Mouse (Mus musculus): ENCODE data around the gene Zfp14. TPM values are rescaled to one million over a fixed set of nuclear protein-coding genes. Genes with fewer than 3 reads are reported as not detected.

Zfp14 gene
- total RNA-seq, 2 experiments from 2014 or later: 9.2 to 10.3 TPM

- DNase-seq (ENCODE audit: extremely low spot score in 1 of 2, low spot score in 1 of 2): no peak
Measured at GRCm38 (mm10) chr7:30030677-30031076, 20.5 kb downstream of the Zfp14 start.

GRCm38 (mm10) chr7:30028572-30028971 lies 22.6 kb downstream of the Zfp14 start:
- DNase-seq (ENCODE audit: extremely low spot score in 1 of 2, low spot score in 1 of 2): no peak

- DNase-seq (ENCODE audit: extremely low spot score in 1 of 2, low spot score in 1 of 2): no peak
Measured at GRCm38 (mm10) chr7:30027331-30027730, 23.8 kb downstream of the Zfp14 start.

- no peak for DNase-seq (ENCODE audit: extremely low spot score in 1 of 2, low spot score in 1 of 2)
Measured at GRCm38 (mm10) chr7:30025358-30025757, 25.8 kb downstream of the Zfp14 start.

GRCm38 (mm10) chr7:30023800-30024199 lies 27.4 kb downstream of the Zfp14 start:
- DNase-seq (ENCODE audit: extremely low spot score in 1 of 2, low spot score in 1 of 2): no peak

GRCm38 (mm10) chr7:30023324-30023723 lies 27.9 kb downstream of the Zfp14 start:
- no peak for DNase-seq (ENCODE audit: extremely low spot score in 1 of 2, low spot score in 1 of 2)

- DNase-seq (ENCODE audit: extremely low spot score in 1 of 2, low spot score in 1 of 2): no peak
Measured at GRCm38 (mm10) chr7:30019543-30019942, 31.6 kb downstream of the Zfp14 start.

GRCm38 (mm10) chr7:30017226-30017625 lies 34.0 kb downstream of the Zfp14 start:
- no peak for DNase-seq (ENCODE audit: extremely low spot score in 1 of 2, low spot score in 1 of 2)

GRCm38 (mm10) chr7:30012956-30013363 lies 38.2 kb downstream of the Zfp14 start:
- peak; percentile 21 to 60 for DNase-seq (ENCODE audit: extremely low spot score in 1 of 2, low spot score in 1 of 2)

GRCm38 (mm10) chr7:30010551-30011195 lies 40.5 kb downstream of the Zfp14 start:
- no peak for DNase-seq (ENCODE audit: extremely low spot score in 1 of 2, low spot score in 1 of 2)

GRCm38 (mm10) chr7:30009321-30010085 lies 41.7 kb downstream of the Zfp14 start:
- DNase-seq (ENCODE audit: extremely low spot score in 1 of 2, low spot score in 1 of 2): peak; percentile 26 to 29

GRCm38 (mm10) chr7:30008020-30008690 lies 43.0 kb downstream of the Zfp14 start:
- DNase-seq (ENCODE audit: extremely low spot score in 1 of 2, low spot score in 1 of 2): no peak

GRCm38 (mm10) chr7:30007601-30008000 lies 43.6 kb downstream of the Zfp14 start:
- DNase-seq (ENCODE audit: extremely low spot score in 1 of 2, low spot score in 1 of 2): no peak

GRCm38 (mm10) chr7:30000601-30001000 lies 50.6 kb downstream of the Zfp14 start:
- no peak for DNase-seq (ENCODE audit: extremely low spot score in 1 of 2, low spot score in 1 of 2)

- DNase-seq (ENCODE audit: extremely low spot score in 1 of 2, low spot score in 1 of 2): no peak
Measured at GRCm38 (mm10) chr7:29995134-29995533, 56.0 kb downstream of the Zfp14 start.

- no peak for DNase-seq (ENCODE audit: extremely low spot score in 1 of 2, low spot score in 1 of 2)
Measured at GRCm38 (mm10) chr7:29993340-29993739, 57.8 kb downstream of the Zfp14 start.

GRCm38 (mm10) chr7:29992698-29993097 lies 58.5 kb downstream of the Zfp14 start:
- no peak for DNase-seq (ENCODE audit: extremely low spot score in 1 of 2, low spot score in 1 of 2)

- no peak for DNase-seq (ENCODE audit: extremely low spot score in 1 of 2, low spot score in 1 of 2)
Measured at GRCm38 (mm10) chr7:29989031-29989430, 62.1 kb downstream of the Zfp14 start.

GRCm38 (mm10) chr7:29987551-29987950 lies 63.6 kb downstream of the Zfp14 start:
- DNase-seq (ENCODE audit: extremely low spot score in 1 of 2, low spot score in 1 of 2): no peak

All from layer of hippocampus, postnatal 25 days (tissue).